Mouse (Mus musculus) bone marrow, adult 2 months (tissue): Measurements from ENCODE around the gene Chchd6. TPM values are rescaled to one million over a fixed set of nuclear protein-coding genes. Genes with fewer than 3 reads are reported as not detected.

ENCODE experiments used
- H3K27ac ChIP-seq: fragments of 200-500 bp; 2 replicates; pipeline ENCODE4 v1.5.1; 2012; ENCODE audit warnings: low read depth, mild to moderate bottlenecking, control low read depth, inconsistent platforms, low read length; ENCODE audit not compliant: control insufficient read depth, poor library complexity, insufficient read depth
- H3K4me1 ChIP-seq: fragments of 200-500 bp; 2 replicates; pipeline ENCODE4 v1.6.1; 2011; ENCODE audit warnings: low read length; ENCODE audit not compliant: control insufficient read depth, insufficient read depth
- H3K4me3 ChIP-seq: fragments of 200-500 bp; replicated peaks from 2 replicates; pipeline ENCODE3; 2011; ENCODE audit warnings: mild to moderate bottlenecking, low read depth, low read length, control low read depth; ENCODE audit not compliant: control insufficient read depth
- CTCF ChIP-seq: fragments of 200-500 bp; IDR thresholded peaks from 2 replicates; pipeline ENCODE4 v1.5.1; 2011; ENCODE audit warnings: low read length, control low read depth; ENCODE audit not compliant: control insufficient read depth, insufficient read depth
- POLR2A ChIP-seq: fragments of 200-500 bp; IDR thresholded peaks from 2 replicates; pipeline ENCODE4 v1.6.1; 2011; ENCODE audit warnings: low read depth, mild to moderate bottlenecking, control low read depth, low read length, borderline replicate concordance; ENCODE audit not compliant: control insufficient read depth
- WGBS: fragments of 180-500 bp; shearing (Covaris S2); methylation state at CpG from one replicate; pipeline ENCODE4 v1.1.7; 2018; 5-methylcytosine and 5-hydroxymethylcytosine counted together
- polyA plus RNA-seq: library from polyadenylated mRNA; stranded (reverse); fragments of >200 nt; gene quantifications from 2 replicates; pipeline ENCODE4 v1.2.4, GENCODE M21; 2011; ENCODE audit warnings: low replicate concordance; ENCODE audit not compliant: missing spikeins, insufficient read depth, insufficient read length

The Chchd6 gene
- polyA plus RNA-seq, 1 experiment, result 7.3 TPM

DNA sequence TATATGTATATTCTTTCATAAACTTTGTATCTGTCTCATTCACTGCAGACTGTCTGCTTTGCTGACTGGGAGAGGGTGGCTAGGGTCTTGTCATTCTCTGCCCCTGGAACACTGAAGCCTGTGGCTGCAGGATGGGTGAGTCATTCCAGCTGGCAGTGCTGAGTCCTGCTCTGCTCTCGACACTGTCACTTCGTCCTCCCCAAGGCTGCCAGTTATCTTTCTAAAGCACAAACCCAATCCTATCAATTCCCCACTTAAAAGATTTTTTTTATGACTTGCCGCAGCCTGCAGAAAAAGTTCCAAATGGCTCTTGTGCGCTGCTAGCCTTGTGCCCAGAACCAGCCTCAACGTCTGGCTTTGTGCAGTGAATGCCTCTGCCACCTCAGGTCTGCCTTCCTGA, 187.2 kb downstream of the Chchd6 start:
- TF ChIP-seq POLR2A (no peak), CTCF (no peak)
- H3K27ac ChIP-seq, result no peak overlapping the region
- WGBS, result 52% methylated on average over 5 of the region's 5 CpGs
- no peak overlapping the region for H3K4me3 ChIP-seq
- no peaks in the 10 kb centered on the region for H3K4me1 ChIP-seq

DNA sequence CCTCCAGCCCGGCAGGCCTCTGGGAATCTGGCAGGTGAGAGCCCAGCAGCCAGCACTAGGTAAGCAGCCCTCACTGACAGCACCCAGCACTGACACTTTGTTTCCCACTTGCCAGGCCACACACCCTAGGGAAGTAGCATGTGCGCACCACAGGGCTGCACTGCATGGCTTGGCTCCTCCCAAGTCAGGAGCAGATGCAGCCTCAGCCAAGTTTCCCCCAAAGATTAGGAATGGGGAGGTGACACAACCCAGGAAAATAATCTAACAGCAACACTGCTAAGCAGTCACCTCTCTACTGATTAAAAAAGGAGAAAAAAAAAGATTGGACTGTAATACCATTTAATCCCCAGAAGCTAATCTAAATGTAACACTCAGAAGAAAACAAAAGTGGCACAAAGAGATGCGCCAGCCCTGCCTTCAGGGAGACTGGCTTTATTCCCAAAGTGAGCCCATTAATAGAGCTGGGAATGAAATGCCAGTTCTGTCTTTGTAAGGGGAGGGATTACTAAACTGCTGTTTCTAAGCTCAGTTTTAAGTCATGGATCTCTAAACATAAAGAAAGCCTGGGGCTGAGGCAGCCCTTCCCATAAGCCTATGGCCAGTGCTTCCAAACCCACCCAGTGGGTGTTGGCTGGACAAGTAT, 188.1 kb downstream of the Chchd6 start:
- Histone ChIP-seq H3K27ac (no peak overlapping the region), H3K4me3 (no peak overlapping the region), H3K4me1 (no peaks in the 10 kb centered on the region)
- WGBS, result 77% methylated on average over 3 of the region's 3 CpGs
- TF ChIP-seq POLR2A, result no peak
- no peak for TF ChIP-seq CTCF

DNA sequence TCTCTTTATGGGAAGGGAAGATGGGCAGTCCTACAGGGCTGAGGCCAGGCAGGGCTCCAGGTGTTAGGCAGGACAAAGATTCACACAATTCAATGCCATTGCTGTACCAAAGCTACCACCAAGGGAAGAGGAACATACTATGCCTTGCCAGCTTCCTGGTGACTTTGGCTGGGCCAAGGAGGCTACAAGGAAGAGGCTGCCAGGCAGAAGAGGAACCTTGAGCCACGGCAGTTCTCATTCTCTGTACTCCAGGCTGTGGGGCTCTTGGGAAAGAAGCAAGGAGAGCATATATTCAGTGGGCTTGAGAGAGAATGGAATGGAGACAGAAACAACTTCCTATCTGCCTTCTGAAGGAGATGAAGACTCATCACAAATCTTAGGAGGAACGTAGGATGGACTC, 190.5 kb downstream of the Chchd6 start:
- TF ChIP-seq POLR2A (no peak), CTCF (no peak)
- WGBS, result 31% methylated on average over 2 of the region's 2 CpGs
- no peak overlapping the region for H3K27ac ChIP-seq

DNA sequence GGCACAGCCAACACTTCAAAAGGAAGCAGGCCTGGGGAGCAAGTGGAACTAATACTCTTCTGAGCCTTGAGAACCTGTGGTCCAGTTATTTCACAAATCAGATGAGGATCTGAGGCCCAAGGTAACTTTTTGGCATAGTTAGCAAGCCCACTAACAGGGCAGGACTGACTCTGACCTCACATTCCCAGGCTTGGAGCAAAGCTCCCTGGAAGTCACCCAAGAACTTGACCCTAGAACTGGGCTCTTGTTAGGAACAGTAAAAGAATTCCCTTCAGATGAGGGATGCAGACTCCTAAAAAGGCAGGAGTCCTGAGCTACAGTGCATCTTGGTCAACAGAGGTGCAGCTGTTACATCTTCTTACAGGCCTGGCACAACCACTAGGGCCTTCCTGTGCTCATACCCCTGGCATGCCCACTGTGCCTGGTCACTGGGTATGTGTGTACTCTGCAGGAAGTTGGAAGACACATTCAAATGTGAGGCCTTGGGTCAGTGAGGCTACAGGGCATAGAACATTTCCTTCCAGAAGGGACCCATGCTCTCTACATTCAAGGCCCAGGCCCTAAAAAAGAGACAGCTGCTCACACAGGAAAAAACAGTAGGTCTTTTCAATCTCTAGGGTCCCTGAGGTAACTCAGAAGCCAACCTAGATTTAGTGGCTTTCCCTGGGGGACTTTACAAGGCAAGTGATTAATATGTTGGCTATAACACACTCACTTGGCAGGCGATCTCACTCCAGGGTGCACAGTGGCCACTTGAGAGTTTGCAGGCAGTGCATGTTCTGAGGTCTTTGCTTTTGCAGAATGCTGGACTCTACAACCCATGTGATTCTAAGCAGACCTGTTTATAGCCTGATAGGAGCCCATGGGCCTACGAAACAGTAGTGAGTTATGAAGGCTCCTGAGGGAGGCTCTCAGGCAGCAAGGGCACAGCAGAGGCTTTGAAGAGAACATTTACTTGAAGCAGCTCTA, 191.9 kb downstream of the Chchd6 start:
- WGBS, result 74% methylated on average over 2 of the region's 2 CpGs
- TF ChIP-seq POLR2A, result no peak
- no peak for TF ChIP-seq CTCF
- Histone ChIP-seq H3K27ac (no peak overlapping the region), H3K4me3 (no peak overlapping the region), H3K4me1 (no peaks in the 10 kb centered on the region)

More for the DNA sequence above, 190.5 kb downstream of the Chchd6 start:
- H3K4me3 ChIP-seq, result no peak overlapping the region
- H3K4me1 ChIP-seq, result no peaks in the 10 kb centered on the region

DNA sequence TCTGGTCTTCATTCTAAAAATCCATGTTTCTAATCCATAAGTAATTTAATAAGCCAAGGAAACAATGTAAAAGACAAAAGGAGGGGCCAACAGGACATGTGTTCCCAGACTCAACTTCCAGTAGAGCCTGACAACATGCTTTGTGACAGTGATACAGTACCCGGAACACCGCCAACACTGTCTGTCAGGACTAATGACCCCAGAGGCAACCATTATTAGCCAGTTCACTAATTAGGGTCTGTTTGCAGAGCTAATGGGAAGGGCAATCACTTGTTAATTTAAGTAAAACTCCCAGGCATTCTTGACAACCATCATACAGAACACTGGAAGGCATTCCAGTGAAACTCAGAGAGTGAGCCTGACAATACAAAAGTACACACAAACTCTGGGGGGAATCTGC, 193.0 kb downstream of the Chchd6 start:
- TF ChIP-seq POLR2A, result no peak
- no peak for TF ChIP-seq CTCF
- Histone ChIP-seq H3K4me3 (no peak overlapping the region), H3K4me1 (no peaks in the 10 kb centered on the region), H3K27ac (no peak overlapping the region)
- WGBS, result 96% methylated on average over 2 of the region's 2 CpGs

DNA sequence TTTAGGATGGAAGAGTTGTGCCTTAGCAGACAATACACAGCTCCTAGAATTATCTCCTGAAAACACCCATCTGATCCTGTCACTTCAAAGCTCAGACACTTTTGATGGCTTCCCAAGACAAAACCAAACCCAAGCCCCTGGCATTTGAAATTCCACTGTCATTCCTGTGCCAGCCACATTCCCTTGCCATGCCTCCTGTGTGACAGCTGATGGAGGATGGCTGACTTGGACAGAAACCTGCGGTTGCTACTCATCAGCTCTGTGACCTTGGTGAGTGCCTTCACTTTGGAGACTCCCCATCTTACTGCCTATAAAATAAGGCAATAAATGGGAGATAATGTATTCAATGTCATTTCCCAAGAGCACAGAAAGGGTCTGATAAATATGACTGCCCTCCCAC, 195.9 kb downstream of the Chchd6 start:
- no peak for TF ChIP-seq POLR2A
- TF ChIP-seq CTCF, result no peak
- no peaks in the 10 kb centered on the region for H3K4me1 ChIP-seq

DNA sequence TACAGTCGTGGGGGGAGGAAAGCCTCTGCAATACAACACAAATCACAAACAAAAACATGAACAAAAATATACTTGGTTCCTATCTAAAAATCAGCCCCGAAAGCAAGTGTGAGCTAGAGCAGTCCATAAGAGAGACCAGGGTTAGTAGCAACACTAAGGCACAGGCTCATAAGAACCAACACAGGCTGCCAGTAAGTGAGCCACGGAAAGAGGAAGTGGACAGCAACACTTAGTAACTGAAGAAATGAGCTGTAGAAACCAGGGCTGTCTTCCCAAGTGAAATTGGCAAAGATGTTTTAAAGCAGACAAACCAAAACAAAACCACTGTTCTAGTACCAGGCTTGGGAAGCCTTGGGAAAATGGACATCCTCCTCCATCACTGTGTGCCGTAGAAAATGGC, 197.5 kb downstream of the Chchd6 start:
- 24% methylated on average over 4 of the region's 4 CpGs for WGBS
- TF ChIP-seq POLR2A, result no peak
- TF ChIP-seq CTCF, result no peak
- H3K4me3 ChIP-seq, result no peak overlapping the region
- H3K27ac ChIP-seq, result no peak overlapping the region
- H3K4me1 ChIP-seq, result no peaks in the 10 kb centered on the region

More for the DNA sequence above, 195.9 kb downstream of the Chchd6 start:
- WGBS, result 91% methylated on average over 1 of the region's 1 CpGs
- Histone ChIP-seq H3K27ac (no peak overlapping the region), H3K4me3 (no peak overlapping the region)

DNA sequence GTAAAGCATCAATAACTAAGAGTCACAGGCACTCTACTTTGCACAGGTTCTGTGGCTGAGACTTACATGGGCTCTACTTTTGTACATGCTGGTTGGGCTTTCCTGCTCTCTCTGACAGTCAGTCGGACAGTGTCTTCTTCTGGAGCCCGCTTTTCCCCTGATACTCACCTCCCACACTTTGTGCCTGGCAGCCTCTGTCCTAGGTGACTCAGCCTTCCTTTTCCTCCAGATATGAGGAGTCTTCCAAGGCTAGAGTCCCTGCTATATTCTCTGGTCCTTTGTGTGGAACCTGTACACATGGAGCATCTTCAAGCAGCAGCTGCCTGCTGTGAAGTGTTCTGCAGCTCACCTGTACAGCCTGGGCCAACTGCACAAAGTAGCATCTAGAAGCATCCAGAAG, 201.6 kb downstream of the Chchd6 start:
- H3K4me1 ChIP-seq, result no peaks in the 10 kb centered on the region
- H3K4me3 ChIP-seq, result no peak overlapping the region
- no peak overlapping the region for H3K27ac ChIP-seq
- WGBS, result 78% methylated on average over 2 of the region's 2 CpGs
- TF ChIP-seq CTCF, result no peak
- no peak for TF ChIP-seq POLR2A

DNA sequence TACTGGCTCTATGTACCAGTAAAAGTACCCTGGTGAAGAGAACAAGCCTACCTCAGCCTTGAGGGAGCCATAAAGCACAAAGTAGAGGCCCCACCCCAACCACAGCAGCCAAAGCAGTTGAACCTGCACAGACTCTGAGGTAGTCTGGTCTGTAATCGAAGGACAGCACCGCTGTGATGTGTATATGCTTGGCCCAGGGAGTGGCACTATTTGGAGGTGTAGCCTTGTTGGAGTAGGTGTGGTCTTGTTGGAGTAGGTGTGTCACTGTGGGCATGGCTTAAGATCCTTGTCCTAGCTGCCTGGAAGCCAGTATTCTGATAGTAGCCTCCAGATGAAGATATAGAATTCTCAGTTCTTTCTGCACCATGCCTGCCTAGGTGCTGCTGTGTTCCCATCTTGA, 203.2 kb downstream of the Chchd6 start:
- no peak for TF ChIP-seq POLR2A
- no peak for TF ChIP-seq CTCF
- H3K27ac ChIP-seq, result no peak overlapping the region
- no peak overlapping the region for H3K4me3 ChIP-seq
- no peaks in the 10 kb centered on the region for H3K4me1 ChIP-seq
- WGBS, result 84% methylated on average over 2 of the region's 2 CpGs
